Mouse (Mus musculus) forebrain, postnatal 0 days (tissue): Measurements from ENCODE around the gene Adamts9. TPM values are rescaled to one million over a fixed set of nuclear protein-coding genes. Genes with fewer than 3 reads are reported as not detected.

Experiments
- ATAC-seq: fragments of 200-750 bp; cut with Nextera tagmentation; 2 replicates; pipeline ENCODE4 v1.8.0; 2017; ENCODE audit warnings: mild to moderate bottlenecking, moderate library complexity
- DNase-seq: peaks from one replicate; pipeline ENCODE4 v3.0.0-alpha.2; 2015
- H3K27ac ChIP-seq: fragments of 300-500 bp; sonication (generic); 2 replicates; pipeline ENCODE4 v1.5.1; 2014; ENCODE audit warnings: low read depth, mild to moderate bottlenecking, antibody characterized with exemption, low read length, moderate library complexity, mixed read lengths
- H3K27me3 ChIP-seq: fragments of 300-500 bp; sonication (generic); 2 replicates; pipeline ENCODE4 v1.6.1; 2014; ENCODE audit warnings: mild to moderate bottlenecking, low read length, mixed read lengths; ENCODE audit not compliant: insufficient read depth
- H3K36me3 ChIP-seq: fragments of 300-500 bp; sonication (generic); 2 replicates; pipeline ENCODE4 v1.6.1; 2014; ENCODE audit warnings: mild to moderate bottlenecking, moderate library complexity; ENCODE audit not compliant: insufficient read depth
- H3K4me1 ChIP-seq: fragments of 300-500 bp; sonication (generic); 2 replicates; pipeline ENCODE4 v1.6.1; 2014; ENCODE audit warnings: antibody characterized with exemption; ENCODE audit not compliant: insufficient read depth
- H3K4me2 ChIP-seq: fragments of 300-500 bp; sonication (generic); 2 replicates; pipeline ENCODE4 v1.6.1; 2014; ENCODE audit warnings: low read depth, mild to moderate bottlenecking, moderate library complexity
- H3K4me3 ChIP-seq: fragments of 300-500 bp; sonication (generic); 2 replicates; pipeline ENCODE4 v1.5.1; 2014; ENCODE audit warnings: low read depth, low read length, mixed read lengths
- H3K9ac ChIP-seq: fragments of 300-500 bp; sonication (generic); 2 replicates; pipeline ENCODE4 v1.6.1; 2014; ENCODE audit warnings: mild to moderate bottlenecking
- H3K9me3 ChIP-seq: fragments of 300-500 bp; sonication (generic); 2 replicates; pipeline ENCODE4 v1.6.1; 2016; ENCODE audit warnings: low read length
- CTCF ChIP-seq: sonication (generic); IDR thresholded peaks from 2 replicates; pipeline ENCODE4 v1.5.1; 2016; ENCODE audit warnings: antibody characterized with exemption, control low read depth, low read depth
- WGBS: fragments of 180-500 bp; shearing (Covaris S2); extraction: QIAGEN DNeasy Blood & Tissue Kit; methylation state at CpG from one replicate; pipeline ENCODE4 v1.1.7; 2014; 5-methylcytosine and 5-hydroxymethylcytosine counted together
- polyA plus RNA-seq: library from polyadenylated mRNA; unstranded; fragments of >200 nt; fragmentation: Nextera tagmentation; extraction: Ambion mirVana; gene quantifications from 2 replicates; pipeline ENCODE4 v1.2.1, GENCODE M21; 2015
- total RNA-seq: library from RNA; depleted of rRNA; stranded (reverse); fragments of >200 nt; gene quantifications from 2 replicates; pipeline ENCODE4 v1.2.3, GENCODE M21; 2014

Adamts9 gene
- total and polyA plus RNA-seq, 2 experiments from 2014 or later, result 0.62 to 7.3 TPM

- 26% methylated on average over 2 of the region's 2 CpGs for WGBS
Observed at GRCm38 (mm10) chr6:92904491-92904890, 38.8 kb downstream of the Adamts9 start.

GRCm38 (mm10) chr6:92904037-92904436, 39.3 kb downstream of the Adamts9 start:
- ATAC-seq, result no peak
- DNase-seq, result no peak
- Histone ChIP-seq H3K36me3 (no peaks in the 10 kb centered on the region), H3K9me3 (no peaks in the 10 kb centered on the region), H3K27ac (no peak overlapping the region), H3K27me3 (no peaks in the 10 kb centered on the region), H3K4me2 (no peak overlapping the region), H3K4me1 (no peaks in the 10 kb centered on the region), H3K9ac (no peak overlapping the region), H3K4me3 (no peak overlapping the region)
- TF ChIP-seq CTCF, result no peak
- 83% methylated on average over 1 of the region's 1 CpGs for WGBS

More at GRCm38 (mm10) chr6:92904491-92904890, 38.8 kb downstream of the Adamts9 start:
- Histone ChIP-seq H3K4me3 (no peak overlapping the region), H3K4me1 (no peaks in the 10 kb centered on the region), H3K36me3 (no peaks in the 10 kb centered on the region), H3K27me3 (no peaks in the 10 kb centered on the region), H3K9me3 (no peaks in the 10 kb centered on the region), H3K4me2 (no peak overlapping the region), H3K9ac (no peak overlapping the region), H3K27ac (no peak overlapping the region)
- no peak for DNase-seq
- ATAC-seq, result no peak
- TF ChIP-seq CTCF, result no peak

- Histone ChIP-seq H3K27ac (no peak overlapping the region), H3K4me2 (no peak overlapping the region), H3K36me3 (no peaks in the 10 kb centered on the region), H3K9ac (no peak overlapping the region), H3K27me3 (no peaks in the 10 kb centered on the region), H3K4me3 (no peak overlapping the region), H3K9me3 (no peaks in the 10 kb centered on the region), H3K4me1 (no peaks in the 10 kb centered on the region)
- no peak for ATAC-seq
- TF ChIP-seq CTCF, result no peak
- DNase-seq, result no peak
- 78% methylated on average over 1 of the region's 1 CpGs for WGBS
Observed at GRCm38 (mm10) chr6:92891535-92891934, 51.8 kb downstream of the Adamts9 start.

- DNase-seq (peak; percentile 38), ATAC-seq (no peak; the same call in 1 of the 2 replicates)
- 23% methylated on average over 9 of the region's 9 CpGs for WGBS
- Histone ChIP-seq H3K9ac (no peak overlapping the region), H3K4me3 (no peak overlapping the region), H3K27me3 (no peaks in the 10 kb centered on the region), H3K4me2 (no peak overlapping the region), H3K27ac (no peak overlapping the region), H3K36me3 (no peaks in the 10 kb centered on the region), H3K9me3 (no peaks in the 10 kb centered on the region), H3K4me1 (0 out of 2 replicates have a peak, but pooled peaks cover 4% of the 10 kb centered on the region)
- TF ChIP-seq CTCF, result no peak
Observed at GRCm38 (mm10) chr6:92883131-92883900, 60.0 kb downstream of the Adamts9 start.

DNA sequence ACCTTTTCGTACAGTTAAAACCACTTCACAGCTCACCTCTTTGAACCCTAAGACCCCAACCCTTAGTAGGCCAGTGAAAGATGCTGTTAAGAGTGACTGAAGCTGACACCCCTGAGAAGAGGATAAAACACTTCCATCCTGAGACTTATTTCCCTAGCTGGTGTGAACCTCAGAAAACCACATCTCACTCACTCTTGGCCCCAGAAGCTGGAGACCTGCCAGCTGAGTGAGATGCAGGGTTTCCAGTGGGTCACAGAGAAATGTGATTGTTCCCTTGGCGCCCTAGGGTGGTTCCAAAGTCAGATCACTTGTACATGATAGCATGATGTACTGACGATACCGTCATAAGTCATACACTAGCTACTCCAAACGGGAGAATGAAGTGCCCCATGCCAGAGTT, 60.8 kb downstream of the Adamts9 start:
- TF ChIP-seq CTCF, result no peak
- Histone ChIP-seq H3K27me3 (no peaks in the 10 kb centered on the region), H3K9ac (no peak overlapping the region), H3K36me3 (no peaks in the 10 kb centered on the region), H3K27ac (no peak overlapping the region), H3K4me1 (0 out of 2 replicates have a peak, but pooled peaks cover 4% of the 10 kb centered on the region), H3K9me3 (no peaks in the 10 kb centered on the region), H3K4me3 (no peak overlapping the region), H3K4me2 (no peak overlapping the region)
- no peak for DNase-seq
- ATAC-seq, result no peak
- 67% methylated on average over 5 of the region's 5 CpGs for WGBS

- Histone ChIP-seq H3K9ac (no peak overlapping the region), H3K4me3 (no peak overlapping the region), H3K27ac (no peak overlapping the region), H3K4me1 (0 out of 2 replicates have a peak, but pooled peaks cover 4% of the 10 kb centered on the region), H3K27me3 (no peaks in the 10 kb centered on the region), H3K4me2 (no peak overlapping the region), H3K36me3 (no peaks in the 10 kb centered on the region), H3K9me3 (no peaks in the 10 kb centered on the region)
- 86% methylated on average over 14 of the region's 14 CpGs for WGBS
- DNase-seq (no peak), ATAC-seq (no peak)
- TF ChIP-seq CTCF, result no peak
Observed at GRCm38 (mm10) chr6:92879700-92880265, 63.5 kb downstream of the Adamts9 start.

DNA sequence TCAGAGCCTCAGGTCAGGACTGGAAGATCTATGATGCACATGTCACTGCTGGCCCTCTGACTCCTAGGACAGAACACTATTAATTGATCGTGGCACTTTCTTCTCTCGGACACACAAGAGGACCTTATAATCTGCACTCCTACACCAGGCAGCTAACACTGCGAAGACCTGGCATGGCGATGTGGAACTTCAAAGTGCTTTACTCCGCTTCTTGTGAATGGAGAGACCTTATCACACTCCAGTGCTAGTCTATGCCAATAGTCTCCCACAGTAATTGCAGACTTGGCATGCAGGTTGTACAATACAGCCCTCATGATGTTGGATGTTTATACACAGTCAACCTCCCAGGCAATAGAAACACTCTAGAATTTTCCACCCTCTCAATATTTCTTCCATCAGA, 64.5 kb downstream of the Adamts9 start:
- ATAC-seq, result no peak

More for the DNA sequence above, 64.5 kb downstream of the Adamts9 start:
- TF ChIP-seq CTCF, result no peak
- WGBS, result 90% methylated on average over 5 of the region's 5 CpGs
- Histone ChIP-seq H3K9me3 (no peaks in the 10 kb centered on the region), H3K27ac (no peak overlapping the region), H3K9ac (no peak overlapping the region), H3K36me3 (no peaks in the 10 kb centered on the region), H3K4me2 (no peak overlapping the region), H3K4me3 (no peak overlapping the region), H3K27me3 (no peaks in the 10 kb centered on the region), H3K4me1 (0 out of 2 replicates have a peak, but pooled peaks cover 4% of the 10 kb centered on the region)
- DNase-seq, result no peak
